Mouse (Mus musculus): ENCODE measurements around the gene Clec4a3. TPM values are rescaled to one million over a fixed set of nuclear protein-coding genes. Genes with fewer than 3 reads are reported as not detected.
"Not testable (repeated sequence)": the region's sequence is repeated elsewhere in the genome, so short reads cannot be mapped to it uniquely, and the experiment has no call there.

The Clec4a3 gene
- 1 to 10 TPM in 1 of 4 experiments, under 1 TPM in 3; 0.73 to 1.1 (median 0.95) TPM for total RNA-seq (2022)

- DNase-seq (ENCODE audit: low spot score in 2 of 2): no peak
These were observed at the start of gene Clec4a3 for GRCm38 (mm10) chr6:122952401-122952800. Clec4a3 (plus strand) TSS chr6:122952515.

DNA sequence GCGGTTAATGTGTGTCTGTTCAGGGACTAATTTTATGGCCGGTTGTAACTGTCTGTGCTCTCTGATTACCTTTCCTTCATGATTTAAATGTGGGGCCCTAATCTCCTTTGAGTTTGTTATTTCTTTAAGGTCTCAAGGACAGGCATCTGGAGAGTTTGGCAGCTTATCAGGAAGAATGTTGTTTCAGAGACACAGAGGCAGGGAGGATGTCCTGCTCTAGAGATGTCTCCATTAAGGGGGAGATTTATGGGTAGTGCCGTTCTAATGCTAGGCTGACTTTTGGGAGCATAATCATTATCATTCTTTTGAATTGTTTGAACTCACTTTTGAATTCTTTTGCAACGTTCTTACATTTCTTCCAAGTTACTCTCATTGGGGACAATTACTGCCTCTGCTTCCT is 32.4 kb upstream of the Clec4a3 start:
- DNase-seq (ENCODE audit: low spot score in 2 of 2): no peak

GRCm38 (mm10) chr6:122921451-122921850 is 30.9 kb upstream of the Clec4a3 start, which contains the start of gene Clec4a1:
Clec4a1 (plus strand) TSS chr6:122921848.
- no peak for DNase-seq (ENCODE audit: low spot score in 2 of 2)

DNA sequence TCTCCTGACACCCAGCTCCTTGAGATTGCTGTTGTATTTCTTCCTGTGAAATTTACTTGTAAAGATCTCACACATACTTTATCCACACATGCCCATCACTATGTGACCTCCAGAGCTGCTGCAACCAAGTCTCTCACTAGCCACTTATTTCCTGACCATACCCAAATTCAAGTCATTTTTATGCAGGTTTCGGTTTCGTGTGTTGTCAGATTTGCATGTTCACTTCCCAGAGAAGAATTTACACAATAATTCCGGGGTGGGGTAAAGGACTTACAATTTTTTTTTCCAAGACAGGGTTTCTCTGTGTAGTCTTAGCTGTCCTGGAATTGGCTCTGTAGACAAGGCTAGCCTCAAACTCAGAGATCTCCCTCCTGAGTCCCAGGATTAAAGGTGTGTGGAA is 17.5 kb upstream of the Clec4a3 start:
- no peak for DNase-seq (ENCODE audit: low spot score in 2 of 2)

- DNase-seq (ENCODE audit: low spot score in 2 of 2): no peak
These were observed 12.7 kb upstream of the Clec4a3 start for GRCm38 (mm10) chr6:122939618-122940017.

DNA sequence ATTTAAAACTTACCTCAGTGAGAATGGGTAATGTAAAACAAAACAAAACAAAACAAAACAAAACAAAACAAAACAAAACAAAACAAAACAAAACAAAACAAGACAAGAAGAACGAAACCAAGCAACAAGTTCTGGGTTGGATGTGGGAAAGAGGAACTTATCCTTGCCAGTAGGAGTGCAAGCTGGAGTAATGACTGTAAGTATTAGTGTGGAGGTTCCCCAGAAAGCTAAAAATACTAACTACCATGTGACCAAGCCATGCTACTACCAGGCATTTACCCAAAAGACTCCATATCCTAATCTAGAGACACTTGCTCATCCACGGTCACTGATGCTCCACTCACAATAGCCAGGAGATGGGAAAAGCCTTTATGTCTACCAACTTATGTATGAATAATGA is 5.6 kb upstream of the Clec4a3 start:
- DNase-seq (ENCODE audit: low spot score in 2 of 2): no peak

DNA sequence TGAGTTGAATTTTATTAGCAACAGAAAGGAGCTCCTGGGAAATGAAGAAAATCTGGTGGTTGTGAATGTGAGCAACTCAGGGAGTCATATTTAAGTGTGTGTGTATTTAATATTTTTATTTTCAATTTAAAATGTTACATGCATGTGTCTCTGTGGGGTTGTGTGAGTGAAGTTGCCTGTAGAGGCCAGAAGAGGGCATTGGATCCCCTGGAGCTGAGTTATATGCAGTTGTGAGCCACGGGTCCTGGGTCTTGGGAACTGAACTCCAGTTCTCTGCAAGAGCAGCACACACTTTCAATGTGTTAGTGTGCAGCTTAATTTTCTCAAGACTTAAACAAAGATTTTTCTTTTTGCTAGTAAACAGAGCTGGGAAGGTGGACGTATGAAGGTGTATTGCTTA is 12.2 kb downstream of the Clec4a3 start:
- no peak for DNase-seq (ENCODE audit: low spot score in 2 of 2)

GRCm38 (mm10) chr6:122969048-122969447 is 16.7 kb downstream of the Clec4a3 start:
- DNase-seq (ENCODE audit: low spot score in 2 of 2): no peak

GRCm38 (mm10) chr6:122989876-122990437 is 37.6 kb downstream of the Clec4a3 start, which contains the start of gene Clec4a4:
Clec4a4 (plus strand) TSS chr6:122990367.
- no peak for DNase-seq (ENCODE audit: low spot score in 2 of 2)

GRCm38 (mm10) chr6:123004696-123005095 is 52.4 kb downstream of the Clec4a3 start:
- not testable (repeated sequence) for DNase-seq (ENCODE audit: low spot score in 2 of 2)

DNA sequence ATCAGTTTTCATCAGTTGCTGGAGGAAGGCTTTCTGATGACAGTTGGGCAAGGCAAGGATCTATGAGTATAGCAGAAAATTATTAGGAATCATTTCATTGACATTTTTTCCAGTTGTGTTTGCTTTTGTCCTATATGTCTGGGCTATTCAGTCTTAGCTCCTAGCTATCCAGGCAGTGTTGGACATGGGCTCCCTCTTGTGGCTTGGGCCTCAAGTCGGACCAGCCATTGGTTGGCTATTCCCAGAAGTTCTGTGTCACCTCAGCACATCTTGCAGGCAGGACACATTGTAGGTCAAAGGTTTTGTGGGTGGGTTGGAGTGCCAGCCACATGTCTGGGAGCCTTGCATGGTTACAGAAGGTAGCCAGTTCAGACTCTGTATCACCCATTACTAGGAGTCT is 53.3 kb downstream of the Clec4a3 start:
- DNase-seq (ENCODE audit: low spot score in 2 of 2): no peak

Other genes with a start within 250 kb of the Clec4a3 start
- under 1 TPM in 1 of 4 experiments, not detected in 3; 0.18 TPM for gene Nanog, start 245.0 kb upstream of the Clec4a3 start, total RNA-seq (2022)
- gene Slc2a3, start 150.9 kb upstream of the Clec4a3 start, total RNA-seq (2022): 100 to 1,000 TPM in 2 of 4 experiments, 10 to 100 TPM in 2; 89.0 to 124 (median 100) TPM
- 10 to 100 TPM; 26.8 to 29.2 (median 27.8) TPM for gene Foxj2, start 132.6 kb upstream of the Clec4a3 start, total RNA-seq (2022)
- gene C3ar1, start 96.4 kb upstream of the Clec4a3 start, total RNA-seq (2022): 10 to 100 TPM in 1 of 4 experiments, 1 to 10 TPM in 1, under 1 TPM in 2; 0.66 to 11.6 (median 4.5) TPM
- gene Necap1, start 78.0 kb upstream of the Clec4a3 start, total RNA-seq (2022): 100 to 1,000 TPM; 186 to 214 (median 206) TPM
- gene Clec4a1, start 30.7 kb upstream of the Clec4a3 start, total RNA-seq (2022): under 1 TPM in 3 of 4 experiments, not detected in 1; 0.27 to 0.49 (median 0.27) TPM
- not detected for gene Clec4a4, start 37.9 kb downstream of the Clec4a3 start, total RNA-seq (2022)
- gene Clec4b1, start 97.4 kb downstream of the Clec4a3 start, total RNA-seq (2022): not detected
- 1 to 10 TPM; 2.9 to 3.8 (median 3.2) TPM for gene Clec4a2, start 153.9 kb downstream of the Clec4a3 start, total RNA-seq (2022)
- gene Clec4b2, start 220.4 kb downstream of the Clec4a3 start, total RNA-seq (2022): under 1 TPM in 1 of 4 experiments, not detected in 3; 0.65 TPM

Measured in layer of hippocampus, adult 8-10 months (tissue).